Mouse (Mus musculus) myocyte (in vitro differentiated cells): ENCODE results near the gene Dcdc2a. TPM values are rescaled to one million over a fixed set of nuclear protein-coding genes. Genes with fewer than 3 reads are reported as not detected.

ENCODE experiments used
- H3K27me3 ChIP-seq: one replicate; pipeline ENCODE4 v1.6.1; 2011; ENCODE audit not compliant: control insufficient read depth, insufficient read depth, insufficient read length
- H3K36me3 ChIP-seq: one replicate; pipeline ENCODE4 v1.6.1; 2011; ENCODE audit not compliant: control insufficient read depth, insufficient read depth
- H3K4me2 ChIP-seq: one replicate; pipeline ENCODE4 v1.6.1; 2011; ENCODE audit warnings: low read depth, control low read depth
- H3K4me3 ChIP-seq: one replicate; pipeline ENCODE4 v1.5.1; 2011; ENCODE audit warnings: mild to moderate bottlenecking, control low read depth, moderate library complexity
- H3K79me2 ChIP-seq: one replicate; pipeline ENCODE4 v1.6.1; 2011; ENCODE audit not compliant: control insufficient read depth, insufficient read depth
- H3ac ChIP-seq: one replicate; pipeline ENCODE4 v1.6.1; 2011; ENCODE audit not compliant: control insufficient read depth, insufficient read length
- CEBPB ChIP-seq: IDR thresholded peaks from 2 replicates; pipeline ENCODE4 v1.6.1; 2011; ENCODE audit warnings: mild to moderate bottlenecking, moderate library complexity; ENCODE audit not compliant: poor library complexity, insufficient read depth, severe bottlenecking
- E2F4 ChIP-seq: IDR thresholded peaks from one replicate; pipeline ENCODE4 v1.6.1; 2011; ENCODE audit warnings: mild to moderate bottlenecking, control low read depth, moderate library complexity; ENCODE audit not compliant: insufficient read depth
- MAX ChIP-seq: IDR thresholded peaks from one replicate; pipeline ENCODE4 v1.6.1; 2011; ENCODE audit warnings: low read depth, mild to moderate bottlenecking, control low read depth
- MYOD1 ChIP-seq, 3 experiments: IDR thresholded peaks; one replicate each; pipeline ENCODE4 v1.6.1; 2011; ENCODE audit warnings: control low read depth in 2 of 3, low read depth in 2 of 3, mild to moderate bottlenecking in 2 of 3, moderate library complexity in 1 of 3; ENCODE audit not compliant: insufficient read length in 2 of 3, control insufficient read depth in 1 of 3
- MYOG ChIP-seq, 3 experiments: IDR thresholded peaks; one replicate each; pipeline ENCODE4 v1.6.1; 2011; ENCODE audit warnings: control low read depth in 2 of 3, low read depth in 2 of 3, mild to moderate bottlenecking in 2 of 3; ENCODE audit not compliant: insufficient read length in 2 of 3, control insufficient read depth in 1 of 3, insufficient read depth in 1 of 3
- POLR2A ChIP-seq: IDR thresholded peaks from one replicate; pipeline ENCODE4 v1.6.1; 2011; ENCODE audit warnings: low read depth, mild to moderate bottlenecking, control low read depth, moderate library complexity; ENCODE audit not compliant: insufficient read length
- POLR2AphosphoS2 ChIP-seq: IDR thresholded peaks from one replicate; pipeline ENCODE4 v1.6.1; 2011; ENCODE audit warnings: low read depth, control low read depth; ENCODE audit not compliant: insufficient read length
- REST ChIP-seq: IDR thresholded peaks from one replicate; pipeline ENCODE4 v1.6.1; 2011; ENCODE audit warnings: mild to moderate bottlenecking, control low read depth, moderate library complexity; ENCODE audit not compliant: insufficient read depth, insufficient read length
- SRF ChIP-seq: IDR thresholded peaks from one replicate; pipeline ENCODE4 v1.6.1; 2011; ENCODE audit warnings: low read depth; ENCODE audit not compliant: control insufficient read depth, insufficient read length
- TCF12 ChIP-seq: IDR thresholded peaks from one replicate; pipeline ENCODE4 v1.6.1; 2011; ENCODE audit warnings: mild to moderate bottlenecking, control low read depth; ENCODE audit not compliant: poor library complexity, insufficient read depth, severe bottlenecking
- TCF3 ChIP-seq: IDR thresholded peaks from one replicate; pipeline ENCODE4 v1.6.1; 2011; ENCODE audit warnings: low read depth, control low read depth; ENCODE audit not compliant: insufficient read length
- USF1 ChIP-seq: IDR thresholded peaks from one replicate; pipeline ENCODE4 v1.6.1; 2011; ENCODE audit warnings: low read depth, mild to moderate bottlenecking, control low read depth, moderate library complexity
- polyA plus RNA-seq: library from polyadenylated mRNA; unstranded; fragments of >200 nt; fragmentation: generic; extraction: Trizol; gene quantifications from one replicate; pipeline ENCODE4 v1.2.1, GENCODE M21; 2012; ENCODE audit warnings: missing spikeins

Dcdc2a gene
- polyA plus RNA-seq, 1 experiment, result 0.05 TPM

GRCm38 (mm10) chr13:25039488-25039887, 16.3 kb upstream of the Dcdc2a start:
- no peaks in the 10 kb centered on the region for H3K27me3 ChIP-seq
- TF ChIP-seq USF1 (no peak), SRF (no peak), REST (no peak), POLR2AphosphoS2 (no peak), MYOG (IDR thresholded peaks at IDR 0.05; ENCODE audit: control insufficient read depth in 1 of 3, insufficient read depth in 1 of 3, insufficient read length in 2 of 3, low read depth in 2 of 3) (no peak), MYOD1 (IDR thresholded peaks at IDR 0.05; ENCODE audit: control insufficient read depth in 1 of 3, insufficient read length in 2 of 3, low read depth in 2 of 3) (no peak)
- no peaks in the 10 kb centered on the region for H3K79me2 ChIP-seq
- H3K36me3 ChIP-seq, result no peaks in the 10 kb centered on the region
- no peak overlapping the region for H3K4me2 ChIP-seq
- no peak overlapping the region for H3ac ChIP-seq
- no peak overlapping the region for H3K4me3 ChIP-seq

GRCm38 (mm10) chr13:25052671-25053070, 3.1 kb upstream of the Dcdc2a start:
- Histone ChIP-seq H3K4me2 (no peak overlapping the region), H3K36me3 (no peaks in the 10 kb centered on the region), H3K4me3 (no peak overlapping the region), H3K27me3 (peaks cover 11% of the 10 kb centered on the region), H3K79me2 (no peaks in the 10 kb centered on the region), H3ac (no peak overlapping the region)
- TF ChIP-seq E2F4 (no peak), POLR2AphosphoS2 (no peak), POLR2A (no peak), TCF3 (no peak), CEBPB (no peak), MAX (no peak), TCF12 (no peak), USF1 (no peak), REST (no peak), MYOG (IDR thresholded peaks at IDR 0.05; ENCODE audit: control insufficient read depth in 1 of 3, insufficient read depth in 1 of 3, insufficient read length in 2 of 3, low read depth in 2 of 3) (no peak), SRF (no peak), MYOD1 (IDR thresholded peaks at IDR 0.05; ENCODE audit: control insufficient read depth in 1 of 3, insufficient read length in 2 of 3, low read depth in 2 of 3) (no peak)

- Histone ChIP-seq H3K27me3 (peaks cover 18% of the 10 kb centered on the region), H3K79me2 (no peaks in the 10 kb centered on the region), H3ac (no peak overlapping the region), H3K4me2 (peak overlapping the region; percentile 24), H3K4me3 (no peak overlapping the region), H3K36me3 (no peaks in the 10 kb centered on the region)
- TF ChIP-seq TCF12 (no peak), SRF (no peak), POLR2A (no peak), USF1 (no peak), CEBPB (no peak), MAX (no peak), POLR2AphosphoS2 (no peak), MYOG (IDR thresholded peaks at IDR 0.05; ENCODE audit: control insufficient read depth in 1 of 3, insufficient read depth in 1 of 3, insufficient read length in 2 of 3, low read depth in 2 of 3) (no peak), MYOD1 (IDR thresholded peaks at IDR 0.05; ENCODE audit: control insufficient read depth in 1 of 3, insufficient read length in 2 of 3, low read depth in 2 of 3) (no peak), E2F4 (no peak)
These were observed 671 bp upstream of the Dcdc2a start for GRCm38 (mm10) chr13:25055111-25055554.

GRCm38 (mm10) chr13:25066659-25067058, 10.9 kb downstream of the Dcdc2a start:
- H3ac ChIP-seq, result no peak overlapping the region
- H3K36me3 ChIP-seq, result no peaks in the 10 kb centered on the region
- H3K27me3 ChIP-seq, result no peaks in the 10 kb centered on the region
- no peak overlapping the region for H3K4me2 ChIP-seq
- TF ChIP-seq REST (no peak), TCF3 (no peak), POLR2A (no peak), USF1 (no peak), MAX (no peak), SRF (no peak), TCF12 (no peak), MYOG (IDR thresholded peaks at IDR 0.05; ENCODE audit: control insufficient read depth in 1 of 3, insufficient read depth in 1 of 3, insufficient read length in 2 of 3, low read depth in 2 of 3) (no peak), POLR2AphosphoS2 (no peak), MYOD1 (IDR thresholded peaks at IDR 0.05; ENCODE audit: control insufficient read depth in 1 of 3, insufficient read length in 2 of 3, low read depth in 2 of 3) (no peak), CEBPB (no peak), E2F4 (no peak)
- no peaks in the 10 kb centered on the region for H3K79me2 ChIP-seq
- no peak overlapping the region for H3K4me3 ChIP-seq

GRCm38 (mm10) chr13:25067183-25067582, 11.4 kb downstream of the Dcdc2a start:
- TF ChIP-seq POLR2A (no peak), POLR2AphosphoS2 (no peak), MAX (no peak), MYOG (IDR thresholded peaks at IDR 0.05; ENCODE audit: control insufficient read depth in 1 of 3, insufficient read depth in 1 of 3, insufficient read length in 2 of 3, low read depth in 2 of 3) (no peak), REST (no peak), TCF3 (no peak), TCF12 (no peak), MYOD1 (IDR thresholded peaks at IDR 0.05; ENCODE audit: control insufficient read depth in 1 of 3, insufficient read length in 2 of 3, low read depth in 2 of 3) (no peak), CEBPB (no peak), E2F4 (no peak), USF1 (no peak), SRF (no peak)
- Histone ChIP-seq H3ac (no peak overlapping the region), H3K79me2 (no peaks in the 10 kb centered on the region)

More at GRCm38 (mm10) chr13:25067183-25067582, 11.4 kb downstream of the Dcdc2a start:
- Histone ChIP-seq H3K36me3 (no peaks in the 10 kb centered on the region), H3K27me3 (no peaks in the 10 kb centered on the region), H3K4me3 (no peak overlapping the region), H3K4me2 (no peak overlapping the region)
